In genomic region chrX:15753628-15754027, GRCm38 (mm10) we compare ENCODE assay signal across 20 mouse cellular contexts.
DNase-seq lines count a peak whose midpoint lies in the region; ATAC-seq and TF ChIP-seq lines count a peak whose summit lies in the region.
"Had no signal": no experiment of that assay in that cellular context is flagged by ENCODE, and none has a peak within 500 bp of the region (broad histone marks: within the 10 kb centered on the region; RNA-seq: fewer than 3 reads in every experiment).

No protein-coding gene starts in this region.

- no peak for ATAC-seq in kidney, embryonic 14.5 days (ENCODE audit: low FRiP score, low TSS enrichment)
- ATAC-seq in liver, postnatal 0 days = no peak
- peak; percentile 89 for ATAC-seq in stomach, postnatal 0 days (ENCODE audit: low FRiP score, low TSS enrichment)
- ATAC-seq: activated CD4-positive, CD25-positive, alpha-beta regulatory T cell, adult 4 months; forebrain, embryonic 13.5 days; forebrain, embryonic 16.5 days had no signal

- DNase-seq in kidney, adult 2 months = peak; percentile 5
- DNase-seq in liver, adult 2 months (ENCODE audit: extremely low read depth, low read depth, low spot score) = peak; percentile 74
- DNase-seq in liver, postnatal 0 days = no peak
- no peak for DNase-seq in stomach, postnatal 0 days (ENCODE audit: low spot score)
- no peak for DNase-seq in urinary bladder, adult 2 months (ENCODE audit: low spot score)
- DNase-seq: adrenal gland, adult 8-10 months; adrenal gland, postnatal 25 days; cerebellum, adult 11-12 months; cerebellum, adult 8-10 months; cerebellum, postnatal 10 days; gastrocnemius, postnatal 10 days; gastrocnemius, postnatal 36 days had no signal

- TF ChIP-seq CTCF in kidney, adult 2 months (conservative IDR thresholded peaks at IDR 0.05; ENCODE audit: insufficient read depth, insufficient read length, low read depth, low read length) = no peak
- TF ChIP-seq CTCF in liver, adult 2 months (IDR thresholded peaks at IDR 0.05; ENCODE audit: low read depth, low read length) = no peak
- TF ChIP-seq CTCF in liver, postnatal 0 days (IDR thresholded peaks at IDR 0.05; ENCODE audit: low read depth) = no peak
- no peak for TF ChIP-seq CTCF in stomach, postnatal 0 days (IDR thresholded peaks at IDR 0.05; ENCODE audit: low read depth)

- H3K27me3 ChIP-seq in kidney, adult 2 months (replicated peaks; ENCODE audit: control insufficient read depth, insufficient read depth, low read length) = no peaks in the 10 kb centered on the region
- no peaks in the 10 kb centered on the region for H3K27me3 ChIP-seq in kidney, embryonic 14.5 days (ENCODE audit: control insufficient read depth, insufficient read depth, low read length)
- H3K27me3 ChIP-seq in liver, adult 2 months (ENCODE audit: control insufficient read depth, insufficient read depth, low read length) = no peaks in the 10 kb centered on the region
- no peaks in the 10 kb centered on the region for H3K27me3 ChIP-seq in liver, postnatal 0 days (ENCODE audit: insufficient read depth, low read length)
- H3K27me3 ChIP-seq in stomach, postnatal 0 days (ENCODE audit: control insufficient read depth, insufficient read depth, low read length) = no peaks in the 10 kb centered on the region
- H3K27me3 ChIP-seq: forebrain, embryonic 13.5 days; hindbrain, embryonic 12.5 days; hindbrain, embryonic 15.5 days had no signal

- no peaks in the 10 kb centered on the region for H3K79me2 ChIP-seq in liver, adult 2 months (ENCODE audit: control insufficient read depth, insufficient read depth, low read length)

- no peak overlapping the region for H3K4me3 ChIP-seq in kidney, adult 2 months (ENCODE audit: insufficient read depth, low read depth, low read length)
- no peak overlapping the region for H3K4me3 ChIP-seq in kidney, embryonic 14.5 days (ENCODE audit: low read length)
- no peak overlapping the region for H3K4me3 ChIP-seq in liver, adult 2 months (ENCODE audit: insufficient read depth, low read depth, low read length)
- H3K4me3 ChIP-seq in liver, postnatal 0 days (ENCODE audit: low read depth, low read length) = no peak overlapping the region
- H3K4me3 ChIP-seq in stomach, postnatal 0 days (ENCODE audit: low read depth, low read length) = no peak overlapping the region
- H3K4me3 ChIP-seq: forebrain, embryonic 10.5 days; forebrain, embryonic 13.5 days; hindbrain, embryonic 12.5 days; hindbrain, embryonic 15.5 days had no signal

- H3K9me3 ChIP-seq in kidney, embryonic 14.5 days (ENCODE audit: control insufficient read depth, low read length) = no peaks in the 10 kb centered on the region
- no peaks in the 10 kb centered on the region for H3K9me3 ChIP-seq in liver, postnatal 0 days (ENCODE audit: low read length)
- H3K9me3 ChIP-seq in stomach, postnatal 0 days (ENCODE audit: control insufficient read depth, low read length) = no peaks in the 10 kb centered on the region
- H3K9me3 ChIP-seq: forebrain, embryonic 10.5 days; forebrain, embryonic 13.5 days; hindbrain, embryonic 12.5 days; hindbrain, embryonic 15.5 days had no signal

- no peaks in the 10 kb centered on the region for H3K4me1 ChIP-seq in kidney, adult 2 months (ENCODE audit: control insufficient read depth, insufficient read depth, low read length)
- no peaks in the 10 kb centered on the region for H3K4me1 ChIP-seq in kidney, embryonic 14.5 days (ENCODE audit: control insufficient read depth, insufficient read depth, low read length)
- no peaks in the 10 kb centered on the region for H3K4me1 ChIP-seq in liver, adult 2 months (ENCODE audit: control insufficient read depth, insufficient read depth, low read length)
- H3K4me1 ChIP-seq in liver, postnatal 0 days (ENCODE audit: insufficient read depth) = no peaks in the 10 kb centered on the region
- H3K4me1 ChIP-seq in stomach, postnatal 0 days (replicated peaks; ENCODE audit: control insufficient read depth, insufficient read depth) = no peaks in the 10 kb centered on the region
- H3K4me1 ChIP-seq: forebrain, embryonic 10.5 days; forebrain, embryonic 13.5 days; hindbrain, embryonic 12.5 days; hindbrain, embryonic 15.5 days had no signal

- 4% methylated on average over 1 of the region's 1 CpGs for WGBS in kidney, adult 2 months
- 16% methylated on average over 1 of the region's 1 CpGs for WGBS in kidney, embryonic 14.5 days
- 4% methylated on average over 1 of the region's 1 CpGs for WGBS in liver, adult 2 months
- 15% methylated on average over 1 of the region's 1 CpGs for WGBS in liver, postnatal 0 days (ENCODE audit: insufficient replicate concordance)
- 38% methylated on average over 1 of the region's 1 CpGs for WGBS in stomach, postnatal 0 days

- TF ChIP-seq POLR2A in kidney, adult 2 months (IDR thresholded peaks at IDR 0.05; ENCODE audit: low read depth, low read length) = no peak
- TF ChIP-seq POLR2A in liver, adult 2 months (IDR thresholded peaks at IDR 0.05; ENCODE audit: extremely low read depth, insufficient read depth, low read length) = no peak

- H3K36me3 ChIP-seq in kidney, adult 2 months (ENCODE audit: control insufficient read depth, insufficient read depth, low read length) = no peaks in the 10 kb centered on the region
- H3K36me3 ChIP-seq in kidney, embryonic 14.5 days (ENCODE audit: control insufficient read depth, insufficient read depth, low read length) = no peaks in the 10 kb centered on the region
- H3K36me3 ChIP-seq in liver, adult 2 months (ENCODE audit: control insufficient read depth, insufficient read depth, low read length) = no peaks in the 10 kb centered on the region
- H3K36me3 ChIP-seq in liver, postnatal 0 days (replicated peaks; ENCODE audit: insufficient read depth, low read length) = no peaks in the 10 kb centered on the region
- no peaks in the 10 kb centered on the region for H3K36me3 ChIP-seq in stomach, postnatal 0 days (ENCODE audit: control insufficient read depth, insufficient read depth, low read length)
- H3K36me3 ChIP-seq: forebrain, embryonic 10.5 days; hindbrain, embryonic 12.5 days; hindbrain, embryonic 15.5 days had no signal

- no peak overlapping the region for H3K4me2 ChIP-seq in kidney, embryonic 14.5 days (replicated peaks; ENCODE audit: low read depth, low read length)
- no peak overlapping the region for H3K4me2 ChIP-seq in liver, postnatal 0 days (ENCODE audit: low read depth, low read length)
- no peak overlapping the region for H3K4me2 ChIP-seq in stomach, postnatal 0 days (replicated peaks; ENCODE audit: low read depth)
- H3K4me2 ChIP-seq: forebrain, embryonic 13.5 days; heart, embryonic 11.5 days; hindbrain, embryonic 12.5 days; hindbrain, embryonic 15.5 days had no signal

- no peak overlapping the region for H3K9ac ChIP-seq in kidney, embryonic 14.5 days (ENCODE audit: low read depth, low read length)
- H3K9ac ChIP-seq in liver, adult 2 months (ENCODE audit: low read depth, low read length) = no peak overlapping the region
- H3K9ac ChIP-seq in liver, postnatal 0 days (replicated peaks) = no peak overlapping the region
- H3K9ac ChIP-seq in stomach, postnatal 0 days (ENCODE audit: low read length) = no peak overlapping the region
- H3K9ac ChIP-seq: forebrain, embryonic 13.5 days; hindbrain, embryonic 12.5 days; hindbrain, embryonic 15.5 days had no signal

- TF ChIP-seq EP300 in liver, postnatal 0 days (IDR thresholded peaks at IDR 0.05; ENCODE audit: low read depth) = no peak
- no peak for TF ChIP-seq EP300 in stomach, postnatal 0 days (optimal IDR thresholded peaks at IDR 0.05)

- H3K27ac ChIP-seq in kidney, adult 2 months (ENCODE audit: insufficient read depth, low read depth, low read length) = no peak overlapping the region
- no peak overlapping the region for H3K27ac ChIP-seq in kidney, embryonic 14.5 days (ENCODE audit: low read depth, low read length)
- H3K27ac ChIP-seq in liver, adult 2 months (replicated peaks; ENCODE audit: insufficient read depth, low read depth, low read length) = no peak overlapping the region
- no peak overlapping the region for H3K27ac ChIP-seq in liver, postnatal 0 days (ENCODE audit: low read depth)
- no peak overlapping the region for H3K27ac ChIP-seq in stomach, postnatal 0 days (replicated peaks)
- H3K27ac ChIP-seq: forebrain, embryonic 10.5 days; forebrain, embryonic 13.5 days; hindbrain, embryonic 12.5 days; hindbrain, embryonic 15.5 days had no signal

Comparison
In these comparisons a context has a peak if more than half of its experiments do, and no peak if none do; other contexts are left out.
1. DNase-seq: peak in kidney, adult 2 months (single experiment) and liver, adult 2 months (single experiment); none in liver, postnatal 0 days (single experiment), stomach, postnatal 0 days (single experiment) and urinary bladder, adult 2 months (single experiment).